8 mouse cellular contexts compared by ENCODE assay signal in the genomic region with DNA sequence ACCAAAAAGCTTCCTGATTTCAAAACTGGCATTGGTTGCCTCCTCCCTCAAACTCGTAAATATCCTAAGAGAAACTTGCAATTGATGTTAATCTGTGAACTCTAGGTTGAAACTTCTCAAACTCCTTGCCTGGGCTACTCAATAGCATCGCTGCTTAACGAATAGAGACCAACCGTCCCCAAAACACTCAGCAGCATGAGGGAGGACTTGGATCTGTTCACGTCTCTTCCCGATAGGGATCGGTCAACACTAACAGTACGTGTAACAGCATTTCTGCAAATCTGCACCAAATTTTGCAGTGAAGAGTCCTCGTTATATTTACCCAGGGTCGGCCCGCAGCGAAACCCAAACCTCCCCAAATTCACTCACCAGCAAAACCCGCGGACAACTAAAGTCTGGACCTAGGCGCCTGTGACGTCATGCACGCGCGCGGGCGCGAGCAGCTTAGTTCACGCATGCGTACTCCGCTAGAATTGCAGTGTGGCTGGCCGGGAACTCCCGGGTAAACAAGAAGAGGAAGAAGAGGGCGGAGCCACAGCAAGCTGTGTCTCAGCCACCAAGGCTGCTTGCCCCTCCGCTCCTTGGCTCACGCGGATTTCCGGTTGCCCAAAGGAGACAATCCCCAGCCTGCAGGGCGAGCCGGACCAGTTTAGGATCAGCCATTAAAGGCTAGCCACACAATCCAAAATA. TPM values are rescaled to one million over a fixed set of nuclear protein-coding genes. Genes with fewer than 3 reads are reported as not detected.
A peak's percentile ranks its signal among the peaks of the same experiment; 100 is the strongest.
DNase-seq lines count a peak whose midpoint lies in the region; ATAC-seq and TF ChIP-seq lines count a peak whose summit lies in the region.

Pot1a (minus strand) TSS at position 441 of the 690 bp plus-strand sequence.

- peak; percentile 95; the same call in 1 of the 2 replicates for TF ChIP-seq POLR2A in bone marrow, adult 2 months (IDR thresholded peaks at IDR 0.05; ENCODE audit: borderline replicate concordance, control insufficient read depth, low read depth, low read length)
- TF ChIP-seq POLR2A in limb, embryonic 14.5 days (IDR thresholded peaks at IDR 0.05; ENCODE audit: borderline replicate concordance, extremely low read depth, insufficient read depth, insufficient read length), result peak; percentile 96; the same call in 1 of the 2 replicates

- ATAC-seq in embryonic facial prominence, embryonic 15.5 days (ENCODE audit: insufficient number of reproducible peaks, low FRiP score, low TSS enrichment, low read depth), result peak; percentile 98
- peak; percentile 98 for ATAC-seq in limb, embryonic 14.5 days (ENCODE audit: low FRiP score, low read depth)
- ATAC-seq in midbrain, postnatal 0 days (ENCODE audit: low FRiP score), result peak; percentile 99

- peak within 1 kb of the TSS; percentile 73 for H3K27ac ChIP-seq in bone marrow, adult 2 months (ENCODE audit: control insufficient read depth, insufficient read depth, low read depth, low read length, poor library complexity)
- H3K27ac ChIP-seq in embryonic facial prominence, embryonic 15.5 days (replicated peaks), result peak within 1 kb of the TSS; percentile 86
- peak within 1 kb of the TSS; percentile 67 for H3K27ac ChIP-seq in limb, embryonic 14.5 days (replicated peaks; ENCODE audit: low read depth, low read length)
- peak within 1 kb of the TSS; percentile 81 for H3K27ac ChIP-seq in midbrain, postnatal 0 days (ENCODE audit: low read depth, low read length)

- H3K36me3 ChIP-seq in embryonic facial prominence, embryonic 15.5 days, result no peaks in the 10 kb centered on the region
- H3K36me3 ChIP-seq in limb, embryonic 14.5 days (ENCODE audit: control insufficient read depth, insufficient read depth, low read length), result peaks cover 6% of the 10 kb centered on the region; the same call in 1 of the 2 replicates
- no peaks in the 10 kb centered on the region for H3K36me3 ChIP-seq in midbrain, postnatal 0 days (ENCODE audit: insufficient read depth, low read length)

- H3K4me1 ChIP-seq in bone marrow, adult 2 months (ENCODE audit: control insufficient read depth, insufficient read depth, low read length), result peaks cover 2% of the 10 kb centered on the region; the same call in 1 of the 2 replicates
- no peaks in the 10 kb centered on the region for H3K4me1 ChIP-seq in embryonic facial prominence, embryonic 15.5 days
- H3K4me1 ChIP-seq in limb, embryonic 14.5 days (ENCODE audit: control insufficient read depth, insufficient read depth, low read length), result peaks cover 8% of the 10 kb centered on the region; the same call in 1 of the 2 replicates
- no peaks in the 10 kb centered on the region for H3K4me1 ChIP-seq in midbrain, postnatal 0 days (ENCODE audit: insufficient read depth, low read length)

- TF ChIP-seq CTCF in bone marrow, adult 2 months (IDR thresholded peaks at IDR 0.05; ENCODE audit: control insufficient read depth, insufficient read depth, low read length), result no peak
- no peak for TF ChIP-seq CTCF in midbrain, postnatal 0 days (IDR thresholded peaks at IDR 0.05)

- no peaks in the 10 kb centered on the region for H3K9me3 ChIP-seq in embryonic facial prominence, embryonic 15.5 days (replicated peaks)
- H3K9me3 ChIP-seq in limb, embryonic 14.5 days (ENCODE audit: control insufficient read depth, low read length), result no peaks in the 10 kb centered on the region
- H3K9me3 ChIP-seq in midbrain, postnatal 0 days (ENCODE audit: low read length), result no peaks in the 10 kb centered on the region

- H3K4me2 ChIP-seq in embryonic facial prominence, embryonic 15.5 days (replicated peaks), result peak within 1 kb of the TSS; percentile 63
- peak within 1 kb of the TSS; percentile 62 for H3K4me2 ChIP-seq in limb, embryonic 14.5 days (replicated peaks; ENCODE audit: low read depth, low read length, severe bottlenecking)
- peak within 1 kb of the TSS; percentile 55 for H3K4me2 ChIP-seq in midbrain, postnatal 0 days (ENCODE audit: low read depth, low read length, poor library complexity, severe bottlenecking)

- H3K9ac ChIP-seq in embryonic facial prominence, embryonic 15.5 days, result peak within 1 kb of the TSS; percentile 57
- peak within 1 kb of the TSS; percentile 62 for H3K9ac ChIP-seq in limb, embryonic 14.5 days (ENCODE audit: low read depth, low read length, severe bottlenecking)
- peak within 1 kb of the TSS; percentile 69 for H3K9ac ChIP-seq in midbrain, postnatal 0 days (replicated peaks; ENCODE audit: low read length, poor library complexity, severe bottlenecking)

- H3K27me3 ChIP-seq in embryonic facial prominence, embryonic 15.5 days, result no peaks in the 10 kb centered on the region
- H3K27me3 ChIP-seq in limb, embryonic 14.5 days (ENCODE audit: control insufficient read depth, insufficient read depth, low read length), result no peaks in the 10 kb centered on the region
- no peaks in the 10 kb centered on the region for H3K27me3 ChIP-seq in midbrain, postnatal 0 days (ENCODE audit: insufficient read depth, low read length)

- H3K4me3 ChIP-seq in bone marrow, adult 2 months (replicated peaks; ENCODE audit: control insufficient read depth, low read depth, low read length), result peak within 1 kb of the TSS; percentile 90
- peak within 1 kb of the TSS; percentile 72 for H3K4me3 ChIP-seq in embryonic facial prominence, embryonic 15.5 days (replicated peaks)
- peak within 1 kb of the TSS; percentile 62 for H3K4me3 ChIP-seq in limb, embryonic 14.5 days (replicated peaks; ENCODE audit: low read length)
- peak within 1 kb of the TSS; percentile 65 for H3K4me3 ChIP-seq in midbrain, postnatal 0 days (ENCODE audit: low read depth, low read length)

- under 1% methylated on average over 34 of the region's 34 CpGs for WGBS in bone marrow, adult 2 months
- under 1% methylated on average over 34 of the region's 34 CpGs for WGBS in embryonic facial prominence, embryonic 15.5 days
- under 1% methylated on average over 34 of the region's 34 CpGs for WGBS in limb, embryonic 14.5 days
- WGBS in midbrain, postnatal 0 days, result under 1% methylated on average over 34 of the region's 34 CpGs

- peak; percentile 98 for DNase-seq in 416B (ENCODE audit: low read depth)
- DNase-seq in heart, adult 8-10 months (ENCODE audit: low spot score), result peak; percentile 97
- DNase-seq in kidney, adult 9 months, result peak; percentile 97
- DNase-seq in limb, embryonic 14.5 days (ENCODE audit: low spot score), result peak; percentile 98
- DNase-seq in midbrain, postnatal 0 days (ENCODE audit: low spot score), result peak; percentile 98
- peak; percentile 89 to 92 for DNase-seq in spleen, postnatal 14 days (ENCODE audit: low spot score in 2 of 2)

RNA-seq across cellular contexts. Expression of gene Pot1a, which starts in this region (rescaled TPM):
- polyA plus RNA-seq in bone marrow, adult 2 months (2011; ENCODE audit: insufficient read depth, insufficient read length, low replicate concordance, missing spikeins), result 8.9 and 24.3 TPM in 2 replicates
- 28.0 and 28.9 TPM in 2 replicates for polyA plus RNA-seq in embryonic facial prominence, embryonic 15.5 days (2015; fragmentation: Nextera tagmentation; extraction: Ambion mirVana)
- total RNA-seq in heart, adult 8-10 months (2022), result 10 to 100 TPM in 1 of 4 experiments, 1 to 10 TPM in 3; 6.8 to 10.7 (median 7.8) TPM
- polyA plus RNA-seq in limb, embryonic 14.5 days (2012; rRNA removed), result 25.8 and 28.6 TPM in 2 replicates
- polyA plus RNA-seq in limb, embryonic 14.5 days (2014; fragmentation: Nextera tagmentation; extraction: Ambion mirVana), result 33.2 and 34.5 TPM in 2 replicates
- total RNA-seq in midbrain, postnatal 0 days (2014; rRNA removed), result 19.9 and 25.5 TPM in 2 replicates
- 15.7 and 16.4 TPM in 2 replicates for polyA plus RNA-seq in midbrain, postnatal 0 days (2015; fragmentation: Nextera tagmentation; extraction: Ambion mirVana)

Comparison
In these comparisons a context has a peak if more than half of its experiments do, and no peak if none do; other contexts are left out.
1. Peak in every context shown above with its lines: DNase-seq, ATAC-seq, H3K4me3 ChIP-seq and H3K27ac ChIP-seq.